Mouse (Mus musculus) gastrocnemius, postnatal 4 days (tissue): ENCODE measurements at regions not wholly inside any gene's neighbourhood (a gene's known extent, or its start where the extent isn't known, plus 50 kb on each side); places are given as distances from the start of the nearest gene placed in this dataset.
"Not testable (repeated sequence)": the region's sequence is repeated elsewhere in the genome, so short reads cannot be mapped to it uniquely, and the experiment has no call there.

ENCODE experiments used
- DNase-seq, 2 experiments: peaks; one replicate each; pipeline ENCODE4 v3.0.0; 2021 to 2022; ENCODE audit warnings: low spot score in 2 of 2, mixed read lengths in 2 of 2

DNA sequence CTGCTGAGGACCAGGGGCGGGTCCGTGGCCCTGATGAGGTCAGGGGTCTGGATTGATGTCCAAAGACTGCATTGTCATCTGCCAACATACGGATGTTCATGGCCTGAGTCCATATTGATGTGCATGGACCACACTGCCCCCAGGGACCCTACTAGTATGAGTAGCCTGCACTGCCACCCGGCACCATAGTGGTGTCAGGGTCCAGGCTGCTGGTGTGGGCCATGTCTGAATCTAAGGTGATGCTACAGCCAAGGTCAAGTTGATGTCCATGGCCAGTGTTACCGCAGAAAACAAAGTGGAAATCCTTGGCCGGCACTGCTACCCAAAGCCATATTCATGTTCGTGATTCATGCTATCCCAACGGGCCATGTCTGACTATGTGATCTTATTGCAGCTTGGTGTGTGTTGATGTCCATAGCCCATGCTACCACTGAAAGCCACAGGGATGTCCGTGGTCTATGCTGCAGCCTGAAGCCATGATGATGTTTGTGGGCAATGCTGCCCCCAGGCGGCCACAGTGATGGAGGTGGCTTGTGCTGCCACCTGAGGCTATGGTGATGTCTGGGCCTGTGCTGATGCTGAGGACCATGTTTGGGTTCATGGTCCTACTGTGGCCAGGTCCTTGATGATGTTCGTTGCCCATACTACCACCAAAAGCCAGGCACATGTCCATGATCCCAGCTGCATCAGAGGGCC lies 130.5 kb downstream of the Iqub start:
- no peak for DNase-seq

DNA sequence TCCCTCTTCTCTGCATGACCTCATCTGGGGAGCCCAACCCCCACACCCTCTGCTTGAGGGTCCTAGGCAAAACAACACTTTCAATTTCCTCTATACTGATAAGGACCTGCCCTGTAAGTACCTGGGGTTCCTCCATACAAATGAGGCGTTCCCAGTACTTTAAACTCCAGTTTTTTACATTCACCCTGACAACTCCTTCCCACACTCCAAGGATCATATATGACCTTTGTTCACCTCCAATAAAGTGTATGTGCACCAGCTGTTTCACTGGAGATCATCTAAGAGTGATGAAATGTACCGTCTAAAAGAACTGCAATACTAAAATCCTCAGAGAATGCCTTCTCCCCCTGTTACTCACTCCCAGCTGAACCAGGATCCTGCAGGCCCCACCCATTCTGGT lies 135.0 kb downstream of the Iqub start:
- no peak for DNase-seq

DNA sequence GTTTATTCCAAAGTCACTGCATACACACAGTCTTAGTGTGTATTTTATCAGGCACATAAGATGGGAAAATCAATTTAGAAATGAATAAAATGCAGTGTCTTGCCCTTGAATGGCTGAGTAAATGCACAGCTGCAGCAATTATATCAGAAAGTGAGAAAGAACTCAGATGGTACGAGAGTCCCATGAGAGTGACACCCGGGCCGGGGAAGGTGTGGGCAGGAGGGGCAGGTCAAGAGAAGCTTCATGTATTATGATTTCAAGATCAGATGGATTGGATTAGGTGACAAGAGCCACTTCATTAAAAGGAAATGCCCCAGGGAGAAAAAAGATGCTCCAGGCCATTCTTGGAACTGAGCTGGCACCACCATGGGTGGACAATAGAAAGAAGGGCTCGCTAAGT lies 138.1 kb downstream of the Iqub start:
- no peak for DNase-seq

DNA sequence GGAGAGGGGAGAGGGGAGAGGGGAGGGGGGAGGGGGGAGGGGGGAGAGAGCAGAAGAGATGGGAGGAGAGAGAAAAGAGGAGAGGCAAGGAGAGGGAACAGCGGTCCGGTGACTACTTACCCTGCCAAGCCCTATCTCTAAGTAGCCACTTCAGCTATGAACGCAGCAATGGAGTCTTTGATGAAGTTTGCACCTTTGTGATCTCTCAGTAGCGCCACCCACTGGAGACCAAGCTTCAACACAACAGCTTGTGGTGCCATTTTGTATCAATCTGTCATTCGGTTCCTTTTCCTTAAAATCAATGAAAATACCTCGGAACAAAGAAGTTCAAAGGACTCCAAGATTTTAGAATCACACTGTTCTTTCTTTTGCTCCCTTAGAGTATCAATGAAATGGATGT lies 141.7 kb downstream of the Iqub start:
- no peak for DNase-seq

- no peak for DNase-seq
Observed at GRCm38 (mm10) chr6:24371680-24372079, 143.2 kb downstream of the Iqub start.

- no peak for DNase-seq
Observed at GRCm38 (mm10) chr6:24350882-24351281, 164.0 kb downstream of the Iqub start.

DNA sequence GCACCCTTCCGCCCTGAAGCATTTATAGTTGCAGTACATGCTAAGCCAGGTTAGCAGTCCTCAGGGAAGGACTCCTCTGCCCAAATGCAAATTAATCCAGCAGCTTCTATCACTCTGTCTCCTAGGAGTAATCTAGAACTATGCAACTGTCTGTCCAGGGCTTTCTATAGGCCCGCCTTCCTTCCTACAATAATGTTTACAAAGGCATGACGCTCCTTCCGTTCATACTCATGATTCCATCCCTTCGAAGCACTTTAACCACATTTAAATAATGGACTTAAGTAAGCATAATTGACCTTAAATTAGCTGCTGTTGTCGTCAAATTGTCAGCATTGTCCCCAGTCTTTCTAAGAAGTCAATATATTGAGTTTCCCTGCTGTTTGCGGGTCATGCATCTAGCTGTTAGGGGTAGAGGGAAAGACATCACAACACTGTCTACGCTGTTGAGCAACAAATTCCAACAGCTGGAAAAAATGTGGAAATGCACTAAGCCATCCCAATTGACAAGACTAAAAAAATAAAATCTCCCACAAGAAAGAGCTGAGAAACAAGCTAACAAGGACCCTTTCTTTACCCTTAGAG lies 166.3 kb downstream of the Iqub start:
- no peak for DNase-seq

DNA sequence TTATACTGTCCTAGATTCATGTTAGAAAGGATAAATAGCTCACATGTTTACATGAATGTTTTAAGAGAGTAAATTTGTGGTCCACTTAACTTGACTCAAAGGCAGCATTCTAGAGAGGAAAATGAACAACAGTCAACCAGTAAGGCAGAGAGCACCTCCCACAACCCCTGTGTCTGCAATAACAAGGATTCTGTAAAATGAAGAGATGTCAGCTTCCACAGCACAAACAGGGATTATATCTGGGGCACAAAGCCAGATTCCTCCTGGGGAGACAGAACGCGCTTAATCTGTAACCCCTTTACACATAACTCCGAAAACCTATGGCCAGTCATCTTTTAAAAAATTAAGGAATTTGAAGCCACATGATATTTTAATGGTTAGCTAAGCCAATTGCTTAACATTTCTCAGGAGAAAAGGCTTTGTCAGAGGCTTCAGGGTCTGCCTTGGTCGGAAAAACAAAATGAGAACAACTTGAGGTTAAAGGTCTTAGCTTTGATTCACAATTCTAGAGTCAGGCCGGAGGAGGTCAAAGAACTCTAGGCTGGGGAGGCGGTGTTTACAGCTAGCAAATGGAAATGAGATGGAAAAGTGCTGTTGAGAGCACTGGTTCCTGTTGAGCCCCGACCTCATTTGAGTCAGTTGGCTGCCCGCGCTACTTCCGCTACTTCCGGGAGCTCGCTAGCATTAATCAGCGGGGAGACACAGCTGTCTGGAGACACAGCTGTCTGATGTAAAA lies 167.0 kb downstream of the Iqub start:
- DNase-seq, result peak in 1 of 2 experiments; percentile 13

GRCm38 (mm10) chr6:24342471-24342870 lies 172.4 kb downstream of the Iqub start:
- DNase-seq, result no peak

DNA sequence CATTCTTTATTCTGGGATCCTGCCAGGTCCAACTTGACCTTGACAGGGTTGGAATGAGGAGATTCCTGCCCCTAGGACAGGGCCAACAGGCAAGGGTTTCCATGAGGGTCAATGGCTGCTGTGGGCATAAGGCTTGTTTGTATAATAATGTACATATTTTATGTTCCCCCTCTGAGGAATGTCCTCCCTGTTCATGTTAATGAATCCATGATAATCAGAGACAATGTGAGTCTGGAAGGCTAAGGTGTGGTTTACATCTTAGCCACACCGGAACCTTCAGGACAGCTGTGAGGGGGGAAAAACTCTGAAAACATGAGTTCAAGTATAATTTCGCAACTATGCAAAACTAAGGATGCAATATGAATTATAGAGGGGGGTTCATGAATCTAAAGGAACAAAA lies 172.8 kb downstream of the Iqub start:
- DNase-seq, result no peak

DNA sequence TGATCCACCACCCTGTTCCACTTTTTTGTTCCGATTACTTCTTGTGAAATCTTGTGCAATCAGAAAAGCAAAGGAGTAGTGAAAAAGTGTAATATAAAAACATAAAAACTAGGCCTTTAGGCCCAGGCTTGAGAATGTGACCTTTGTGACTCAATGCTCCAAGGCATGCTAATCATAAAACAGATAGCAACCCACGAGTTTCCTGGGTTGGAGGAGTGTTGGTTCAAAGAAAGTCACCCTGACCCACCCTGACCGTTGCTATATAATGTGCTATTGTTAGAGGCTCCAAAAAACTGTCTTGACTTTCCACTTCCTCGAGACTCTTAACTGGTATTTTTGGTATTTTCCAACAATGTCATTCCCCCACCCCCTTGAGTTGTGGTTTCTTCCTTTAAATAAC lies 172.2 kb upstream of the Slc13a1 start:
- DNase-seq, result not testable (repeated sequence)

DNA sequence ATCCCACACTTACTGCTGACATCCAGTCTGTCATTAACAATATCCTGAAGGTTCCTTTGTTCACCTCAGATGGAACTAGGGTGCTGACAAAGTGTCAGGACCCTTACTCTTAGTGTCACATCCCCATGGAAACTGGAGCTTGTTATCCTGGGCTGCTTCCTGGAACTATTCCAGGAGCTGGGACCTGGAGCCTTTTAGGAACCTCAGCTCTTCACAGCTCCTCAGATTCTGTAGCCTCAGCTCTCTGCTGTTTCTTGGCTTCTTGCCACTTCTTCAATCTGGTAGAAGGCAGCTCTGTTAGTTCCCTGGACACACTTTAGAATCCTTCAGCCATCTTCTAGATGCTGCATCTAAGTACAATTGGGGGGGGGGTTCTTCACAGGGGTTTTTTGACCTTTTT lies 157.3 kb upstream of the Slc13a1 start:
- DNase-seq, result no peak

DNA sequence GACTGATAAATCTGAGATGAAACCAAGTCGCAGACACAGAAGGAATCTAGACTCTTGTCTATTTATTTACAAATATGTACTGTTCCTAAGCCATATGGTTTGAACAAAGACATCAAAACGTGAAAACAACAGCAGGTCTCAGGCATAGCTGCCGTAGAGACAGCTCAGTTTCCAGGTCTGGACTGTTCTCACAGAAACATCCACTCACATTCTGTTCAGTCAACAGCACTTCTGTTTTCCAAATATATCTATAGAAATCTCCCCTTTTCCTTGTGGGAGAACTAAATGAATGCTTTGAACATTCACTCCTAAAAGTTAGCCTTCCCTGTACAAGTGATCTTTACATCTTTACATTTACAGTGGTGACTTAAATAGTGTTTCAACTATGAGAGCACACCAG lies 156.8 kb upstream of the Slc13a1 start:
- DNase-seq, result no peak

- DNase-seq, result no peak
Observed at GRCm38 (mm10) chr6:24322371-24322770, 154.5 kb upstream of the Slc13a1 start.

DNA sequence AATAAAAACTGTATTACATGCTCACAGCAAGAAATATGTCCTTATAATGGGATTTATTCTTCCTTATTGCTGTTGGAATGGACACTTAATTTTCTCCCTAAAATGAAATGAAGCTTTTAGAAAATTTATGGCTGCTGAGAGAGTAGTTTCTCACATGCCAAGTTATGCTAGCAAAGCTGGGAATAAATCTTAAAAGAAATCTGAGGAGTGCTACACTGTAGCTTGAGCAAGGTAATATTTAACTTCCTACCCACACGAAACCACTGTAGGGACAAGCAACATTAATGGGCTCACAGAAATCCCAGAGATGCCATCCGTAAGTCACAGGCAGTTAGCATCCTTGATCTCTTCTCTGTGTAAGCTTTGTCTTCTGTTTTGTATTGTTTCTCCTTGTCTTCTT lies 151.0 kb upstream of the Slc13a1 start:
- DNase-seq, result no peak

- DNase-seq, result no peak
Observed at GRCm38 (mm10) chr6:24310675-24311074, 142.8 kb upstream of the Slc13a1 start.

- no peak for DNase-seq
Observed at GRCm38 (mm10) chr6:24309810-24310209, 141.9 kb upstream of the Slc13a1 start.

GRCm38 (mm10) chr6:24301681-24302080 lies 133.8 kb upstream of the Slc13a1 start:
- DNase-seq, result no peak

DNA sequence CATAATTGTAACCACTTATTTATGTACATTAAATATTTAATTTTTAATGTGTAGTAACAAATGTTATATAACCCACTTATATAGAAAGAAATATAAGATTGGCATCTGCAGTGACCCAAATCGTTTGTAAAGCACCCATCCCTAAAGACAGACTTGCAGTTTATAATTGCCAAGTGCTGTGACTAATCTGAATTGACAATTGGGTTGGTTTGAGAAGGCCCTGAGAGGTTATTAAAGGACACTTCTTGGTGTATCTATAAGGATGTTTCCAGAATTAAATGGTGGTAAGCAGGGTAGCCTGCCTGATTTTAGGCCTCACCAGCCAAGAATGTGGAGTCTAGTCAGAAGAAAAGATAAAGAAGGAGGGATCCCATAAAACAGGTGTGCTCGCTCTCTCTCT lies 133.3 kb upstream of the Slc13a1 start:
- DNase-seq, result no peak

GRCm38 (mm10) chr6:24298562-24299212 lies 130.8 kb upstream of the Slc13a1 start:
- DNase-seq, result no peak

GRCm38 (mm10) chr6:24288757-24289156 lies 120.9 kb upstream of the Slc13a1 start:
- DNase-seq, result not testable (repeated sequence)

DNA sequence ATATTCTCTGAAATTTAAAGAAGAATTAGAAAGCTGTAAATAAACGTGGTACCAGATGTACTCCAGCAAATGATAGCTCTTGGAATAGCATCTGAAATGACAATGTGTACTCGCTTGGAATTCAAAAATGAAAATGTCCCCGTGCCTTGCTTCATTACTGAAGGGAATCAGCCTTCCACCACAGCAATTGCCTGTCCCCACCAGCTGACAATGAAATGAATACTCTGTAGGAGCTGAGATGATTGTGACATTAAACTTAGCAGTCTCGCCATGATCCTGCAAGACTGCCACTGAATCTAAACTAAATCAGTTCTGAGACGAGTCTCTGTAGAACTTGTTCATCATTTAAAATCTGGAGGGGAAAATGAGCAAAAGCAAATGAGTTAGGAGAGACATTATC lies 104.9 kb upstream of the Slc13a1 start:
- no peak for DNase-seq
